Mouse (Mus musculus): Measurements from ENCODE around the gene 2610042L04Rik. TPM values are rescaled to one million over a fixed set of nuclear protein-coding genes. Genes with fewer than 3 reads are reported as not detected.

Gene 2610042L04Rik
- polyA plus RNA-seq (2012; rRNA removed) = not detected in 2 replicates

GRCm38 (mm10) chr14:4334476-4335080, at the start of gene 2610042L04Rik:
TSS of gene 2610042L04Rik (plus strand) at chr14:4334763.

GRCm38 (mm10) chr14:4316983-4317382, 17.6 kb upstream of the 2610042L04Rik start, which contains the start of gene Gm3149:
TSS of gene Gm3149 (plus strand) at chr14:4317283.

GRCm38 (mm10) chr14:4397226-4397625, 62.7 kb downstream of the 2610042L04Rik start, which contains the start of gene Gm3159:
TSS of gene Gm3159 (plus strand) at chr14:4397526.

Other genes with a start within 250 kb of the 2610042L04Rik start
- not detected in 2 replicates for gene Gm8108, start 224.2 kb upstream of the 2610042L04Rik start, polyA plus RNA-seq (2012; rRNA removed)
- not detected in 2 replicates for gene Gm3127, start 169.7 kb upstream of the 2610042L04Rik start, polyA plus RNA-seq (2012; rRNA removed)
- gene Gm2974, start 152.2 kb upstream of the 2610042L04Rik start, polyA plus RNA-seq (2012; rRNA removed) = not detected in 2 replicates
- gene Gm3138, start 85.1 kb upstream of the 2610042L04Rik start, polyA plus RNA-seq (2012; rRNA removed) = not detected in 2 replicates
- not detected in 2 replicates for gene Gm3149, start 17.5 kb upstream of the 2610042L04Rik start, polyA plus RNA-seq (2012; rRNA removed)
- gene Gm3159, start 62.8 kb downstream of the 2610042L04Rik start, polyA plus RNA-seq (2012; rRNA removed) = not detected in 2 replicates
- gene Gm3164, start 80.7 kb downstream of the 2610042L04Rik start, polyA plus RNA-seq (2012; rRNA removed) = not detected in 2 replicates
- not detected in 2 replicates for gene Gm3173, start 96.2 kb downstream of the 2610042L04Rik start, polyA plus RNA-seq (2012; rRNA removed)
- gene Gm3182, start 147.0 kb downstream of the 2610042L04Rik start, polyA plus RNA-seq (2012; rRNA removed) = not detected in 2 replicates
- gene Gm3047, start 220.6 kb downstream of the 2610042L04Rik start, polyA plus RNA-seq (2012; rRNA removed) = not detected in 2 replicates

Data from stomach, adult 2 months (tissue).